27 mouse cellular contexts compared by ENCODE assay signal in genomic region chr5:36057804-36058322, GRCm38 (mm10).
DNase-seq lines count a peak whose midpoint lies in the region; ATAC-seq lines count a peak whose summit lies in the region.
"Had no signal": no experiment of that assay in that cellular context is flagged by ENCODE, and none has a peak within 500 bp of the region (broad histone marks: within the 10 kb centered on the region; RNA-seq: fewer than 3 reads in every experiment).

No protein-coding gene starts in this region.

- H3K27me3 ChIP-seq in midbrain, embryonic 11.5 days (ENCODE audit: control insufficient read depth, insufficient read depth, low read length): no peaks in the 10 kb centered on the region
- no peaks in the 10 kb centered on the region for H3K27me3 ChIP-seq in midbrain, embryonic 10.5 days (ENCODE audit: low read depth, poor library complexity, severe bottlenecking)
- H3K27me3 ChIP-seq: forebrain, embryonic 13.5 days; heart, embryonic 12.5 days; heart, embryonic 15.5 days had no signal

- no peak overlapping the region for H3K9ac ChIP-seq in midbrain, embryonic 11.5 days (ENCODE audit: low read length)
- H3K9ac ChIP-seq: forebrain, embryonic 13.5 days; heart, embryonic 12.5 days; heart, embryonic 15.5 days; hindbrain, embryonic 13.5 days had no signal

- DNase-seq in frontal cortex, postnatal 10 days (ENCODE audit: low spot score in 2 of 2): no peak
- DNase-seq in midbrain, embryonic 11.5 days (ENCODE audit: low spot score, missing footprints): peak; percentile 28
- DNase-seq in midbrain, embryonic 10.5 days (ENCODE audit: low spot score): no peak
- DNase-seq in right cerebral cortex, adult 2 months (ENCODE audit: low spot score in 2 of 2): peak; percentile 31 to 43
- DNase-seq in right cerebral cortex, postnatal 14 days: no peak
- DNase-seq in natural killer cell, adult 2 months (ENCODE audit: low spot score in 2 of 2): no peak
- no peak for DNase-seq in embryo, embryonic 10.5 days (ENCODE audit: low spot score)
- DNase-seq: adrenal gland, adult 8-10 months; adrenal gland, postnatal 36 days; cerebellum, adult 11 months; cerebellum, adult 2 months; cerebellum, postnatal 10 days; cerebellum, postnatal 36 days; gastrocnemius, postnatal 25 days; heart, adult 18-20 months; heart, postnatal 10 days; heart, postnatal 36 days had no signal

- H3K4me1 ChIP-seq in midbrain, embryonic 11.5 days (ENCODE audit: control insufficient read depth, insufficient read depth, low read length): no peaks in the 10 kb centered on the region
- H3K4me1 ChIP-seq in midbrain, embryonic 10.5 days: 0 out of 2 replicates have a peak, but pooled peaks cover 9% of the 10 kb centered on the region
- H3K4me1 ChIP-seq: heart, embryonic 12.5 days; heart, embryonic 15.5 days had no signal

- peak; percentile 47; the same call in 1 of the 2 replicates for ATAC-seq in frontal cortex, adult (ENCODE audit: low TSS enrichment)
- ATAC-seq in midbrain, embryonic 11.5 days (ENCODE audit: low FRiP score): no peak
- ATAC-seq: activated CD4-positive, CD25-positive, alpha-beta regulatory T cell, adult 4 months; forebrain, embryonic 13.5 days; forebrain, embryonic 16.5 days; hindbrain, embryonic 16.5 days had no signal

- H3K27ac ChIP-seq in midbrain, embryonic 11.5 days (ENCODE audit: low read depth, low read length): no peak overlapping the region
- H3K27ac ChIP-seq in midbrain, embryonic 10.5 days (replicated peaks): no peak overlapping the region
- H3K27ac ChIP-seq: forebrain, embryonic 10.5 days; forebrain, embryonic 13.5 days; heart, embryonic 15.5 days; hindbrain, embryonic 10.5 days; hindbrain, embryonic 13.5 days had no signal

- no peak overlapping the region for H3K4me2 ChIP-seq in midbrain, embryonic 11.5 days
- H3K4me2 ChIP-seq: forebrain, embryonic 13.5 days; heart, embryonic 12.5 days; heart, embryonic 15.5 days; hindbrain, embryonic 13.5 days had no signal

- no peaks in the 10 kb centered on the region for H3K9me3 ChIP-seq in midbrain, embryonic 11.5 days (ENCODE audit: control insufficient read depth, low read length)
- no peaks in the 10 kb centered on the region; the same call in 1 of the 2 replicates for H3K9me3 ChIP-seq in midbrain, embryonic 10.5 days (replicated peaks)
- H3K9me3 ChIP-seq: forebrain, embryonic 10.5 days; forebrain, embryonic 13.5 days; heart, embryonic 15.5 days had no signal

- no peak overlapping the region for H3K4me3 ChIP-seq in midbrain, embryonic 11.5 days (ENCODE audit: low read depth, low read length)
- H3K4me3 ChIP-seq in midbrain, embryonic 10.5 days: no peak overlapping the region
- H3K4me3 ChIP-seq: forebrain, embryonic 10.5 days; forebrain, embryonic 13.5 days; heart, embryonic 12.5 days; heart, embryonic 15.5 days; hindbrain, embryonic 10.5 days; hindbrain, embryonic 13.5 days had no signal

- H3K36me3 ChIP-seq in midbrain, embryonic 11.5 days (ENCODE audit: control insufficient read depth, insufficient read depth, low read length): no peaks in the 10 kb centered on the region
- H3K36me3 ChIP-seq in midbrain, embryonic 10.5 days: peaks cover 20% of the 10 kb centered on the region
- H3K36me3 ChIP-seq: forebrain, embryonic 10.5 days had no signal

- WGBS in midbrain, embryonic 11.5 days: 91% methylated on average over 14 of the region's 14 CpGs
- 96% methylated on average over 14 of the region's 14 CpGs for WGBS in midbrain, embryonic 10.5 days

Comparison
In these comparisons a context has a peak if more than half of its experiments do, and no peak if none do; other contexts are left out.
1. DNase-seq: peak in midbrain, embryonic 11.5 days (single experiment) and right cerebral cortex, adult 2 months (2 of 2); none in frontal cortex, postnatal 10 days (0 of 2), midbrain, embryonic 10.5 days (single experiment), right cerebral cortex, postnatal 14 days (single experiment), natural killer cell, adult 2 months (0 of 2) and embryo, embryonic 10.5 days (single experiment).